Mouse (Mus musculus) myocyte (in vitro differentiated cells): ENCODE data around the gene Cela1.

Experiments used
- E2F4 ChIP-seq: IDR thresholded peaks from one replicate; pipeline ENCODE4 v1.6.1; 2011; ENCODE audit warnings: mild to moderate bottlenecking, control low read depth, moderate library complexity; ENCODE audit not compliant: insufficient read depth
- MAX ChIP-seq: IDR thresholded peaks from one replicate; pipeline ENCODE4 v1.6.1; 2011; ENCODE audit warnings: low read depth, mild to moderate bottlenecking, control low read depth
- MYOD1 ChIP-seq, 3 experiments: IDR thresholded peaks; one replicate each; pipeline ENCODE4 v1.6.1; 2011; ENCODE audit warnings: control low read depth in 2 of 3, low read depth in 2 of 3, mild to moderate bottlenecking in 2 of 3, moderate library complexity in 1 of 3; ENCODE audit not compliant: insufficient read length in 2 of 3, control insufficient read depth in 1 of 3
- POLR2A ChIP-seq: IDR thresholded peaks from one replicate; pipeline ENCODE4 v1.6.1; 2011; ENCODE audit warnings: low read depth, mild to moderate bottlenecking, control low read depth, moderate library complexity; ENCODE audit not compliant: insufficient read length

DNA sequence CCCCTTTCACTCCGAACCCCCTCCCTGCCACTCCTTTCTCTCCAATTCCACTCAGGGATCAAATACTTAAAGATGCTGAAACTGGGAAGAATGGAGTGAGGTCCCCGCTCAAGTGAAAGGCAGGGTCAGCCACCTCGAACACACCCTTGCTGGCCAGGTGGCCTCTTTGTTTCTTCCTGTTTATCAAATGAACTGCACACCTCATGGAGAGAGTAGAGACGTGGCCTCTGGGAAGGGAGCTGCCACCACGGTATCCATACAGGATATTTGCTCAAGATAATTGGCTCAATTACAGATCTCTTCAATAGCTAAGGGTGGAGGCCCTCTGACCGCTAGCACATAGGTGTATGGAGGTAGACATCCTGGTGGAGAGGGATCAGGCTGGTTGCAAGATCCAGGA, 34.8 kb upstream of the Cela1 start:
- TF ChIP-seq POLR2A (no peak), E2F4 (no peak), MAX (no peak), MYOD1 (IDR thresholded peaks at IDR 0.05; ENCODE audit: control insufficient read depth in 1 of 3, insufficient read length in 2 of 3, low read depth in 2 of 3) (no peak)
